18 mouse cellular contexts compared by ENCODE assay signal in genomic region chr17:25577702-25578101, GRCm38 (mm10). TPM values are rescaled to one million over a fixed set of nuclear protein-coding genes. Genes with fewer than 3 reads are reported as not detected.
"Had no signal": no experiment of that assay in that cellular context is flagged by ENCODE, and none has a peak within 500 bp of the region (broad histone marks: within the 10 kb centered on the region; RNA-seq: fewer than 3 reads in every experiment).

No protein-coding gene starts in this region.

- H3K27ac ChIP-seq: kidney, postnatal 0 days; limb, embryonic 15.5 days; liver, embryonic 14.5 days; macrophage had no signal

- H3K4me3 ChIP-seq: limb, embryonic 15.5 days; stomach, embryonic 15.5 days had no signal

- ATAC-seq: intestine, postnatal 0 days; liver, postnatal 0 days; lung, postnatal 0 days; midbrain, embryonic 13.5 days; midbrain, embryonic 16.5 days had no signal

- H3K9ac ChIP-seq: limb, embryonic 15.5 days; liver, embryonic 14.5 days; liver, postnatal 0 days; stomach, embryonic 15.5 days had no signal

- H3K27me3 ChIP-seq: stomach, embryonic 15.5 days had no signal

- DNase-seq: kidney, adult 2 months; kidney, postnatal 25 days; liver, postnatal 0 days; lung, embryonic 14.5 days; right cerebral cortex, adult 18-20 months; right cerebral cortex, postnatal 14 days; right cerebral cortex, postnatal 4 days; thymus, postnatal 25 days had no signal

- H3K9me3 ChIP-seq: limb, embryonic 15.5 days; midbrain, embryonic 13.5 days; stomach, embryonic 15.5 days had no signal

- H3K36me3 ChIP-seq: limb, embryonic 15.5 days; midbrain, embryonic 13.5 days; stomach, embryonic 15.5 days had no signal

RNA-seq across cellular contexts. Expression of gene Sox8, which starts 7.2 kb away (rescaled TPM):
- total RNA-seq: megakaryocyte, adult 5-6 weeks had no signal
- polyA plus RNA-seq: liver, postnatal 0 days; macrophage had no signal
